27 mouse cellular contexts compared by ENCODE assay signal in the genomic region with DNA sequence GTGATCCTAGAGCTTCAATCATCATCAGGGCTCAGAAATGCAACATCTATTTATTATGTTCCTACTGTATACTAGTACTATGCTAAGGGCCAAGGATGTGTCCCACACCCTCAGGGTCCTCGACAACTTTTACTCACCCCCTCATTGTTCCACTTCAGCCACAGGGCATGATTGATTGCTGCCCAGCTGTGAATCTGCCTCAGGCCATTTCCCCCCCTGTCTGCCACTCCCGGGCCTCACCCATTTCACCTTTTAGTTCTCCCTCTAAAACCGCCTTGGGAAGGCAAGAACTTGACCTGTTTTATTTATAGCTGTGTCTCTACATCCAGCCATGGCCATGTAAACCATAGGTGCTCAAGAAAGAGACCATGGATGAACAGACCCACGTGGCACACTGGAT. TPM values are rescaled to one million over a fixed set of nuclear protein-coding genes. Genes with fewer than 3 reads are reported as not detected.
DNase-seq lines count a peak whose midpoint lies in the region; ATAC-seq and TF ChIP-seq lines count a peak whose summit lies in the region.
"Had no signal": no experiment of that assay in that cellular context is flagged by ENCODE, and none has a peak within 500 bp of the region (broad histone marks: within the 10 kb centered on the region; RNA-seq: fewer than 3 reads in every experiment).

No protein-coding gene starts in this region.

- no peaks in the 10 kb centered on the region for H3K9me3 ChIP-seq in E14TG2a.4 (ENCODE audit: low read length)
- no peaks in the 10 kb centered on the region for H3K9me3 ChIP-seq in ES-E14 (ENCODE audit: control insufficient read depth, insufficient read depth, low read depth, low read length)
- H3K9me3 ChIP-seq: G1E had no signal

- H3K27ac ChIP-seq in ES-E14 (ENCODE audit: insufficient read depth, low read depth, low read length, poor library complexity, severe bottlenecking) = peak overlapping the region; percentile 58

- H3K4me1 ChIP-seq in E14TG2a.4 (replicated peaks; ENCODE audit: low read depth, low read length) = peaks cover 81% of the 10 kb centered on the region
- peaks cover 2 to 14% of the 10 kb centered on the region in 2 experiments; a peak in 2 of 4 replicates for H3K4me1 ChIP-seq in ES-E14 (ENCODE audit: control insufficient read depth in 2 of 2, insufficient read depth in 2 of 2, low read length in 2 of 2, poor library complexity in 1 of 2)

- no peaks in the 10 kb centered on the region for H3K27me3 ChIP-seq in E14TG2a.4 (ENCODE audit: insufficient read depth, low read length)
- H3K27me3 ChIP-seq: CH12.LX, Patski had no signal

- DNase-seq in ES-CJ7 (ENCODE audit: low read depth, low spot score) (peak; percentile 53), ES-E14 (ENCODE audit: low read depth, low spot score) (no peak), ZHBTc4 (ENCODE audit: low read depth, low spot score) (peak; percentile 70)
- no peak for DNase-seq in right cerebral cortex, postnatal 14 days
- no peak for DNase-seq in spleen, postnatal 10 days (ENCODE audit: low spot score in 2 of 2)
- no peak for DNase-seq in thymus, postnatal 4 days
- DNase-seq: adrenal gland, adult 2 months; adrenal gland, adult 8-10 months; adrenal gland, postnatal 10 days; adrenal gland, postnatal 14 days; adrenal gland, postnatal 25 days; adrenal gland, postnatal 36 days; B cell, adult 2 months; cerebellum, adult 11 months; cerebellum, adult 11-12 months; cerebellum, adult 18-20 months; cerebellum, adult 2 months; cerebellum, adult 8-10 months; cerebellum, adult 9-10 months had no signal

- in situ Hi-C loops in ES-E14 (cut with MboI; ENCODE audit: low sequenced_read_pairs in 2 of 2, unreplicated experiment in 2 of 2) = no loop called here

- no peak for TF ChIP-seq CTCF in E14TG2a.4 (conservative IDR thresholded peaks at IDR 0.05; ENCODE audit: low read length)

- H3K36me3 ChIP-seq in E14TG2a.4 (ENCODE audit: insufficient read depth, low read length) (peaks cover 100% of the 10 kb centered on the region), ES-E14 (ENCODE audit: control insufficient read depth, insufficient read depth, low read length, poor library complexity, severe bottlenecking) (peaks cover 34% of the 10 kb centered on the region)
- H3K36me3 ChIP-seq: G1E had no signal

- H3K4me3 ChIP-seq in E14TG2a.4 (replicated peaks; ENCODE audit: low read length) (0 out of 2 replicates have a peak overlapping the region, but pooled peaks have one; percentile 29), ES-E14 (ENCODE audit: insufficient read depth in 1 of 2, low read depth in 1 of 2, low read length in 2 of 2, poor library complexity in 1 of 2, severe bottlenecking in 1 of 2) (0 out of 4 replicates have a peak overlapping the region, but pooled peaks of 1 of the 2 experiments have one; percentile 17)

- H3K9ac ChIP-seq in ES-E14 (ENCODE audit: insufficient read depth, low read depth, low read length, poor library complexity, severe bottlenecking) = no peak overlapping the region; the same call in 1 of the 2 replicates

- ATAC-seq in megakaryocyte progenitor cell, adult 5-6 weeks (replicated peaks; ENCODE audit: poor library complexity) = no peak
- ATAC-seq: activated CD4-positive, CD25-positive, alpha-beta regulatory T cell, adult 4 months; CD4-positive, CD25-positive, alpha-beta regulatory T cell, adult 4 months; Patski had no signal

TF ChIP-seq in ES-E14, 5 proteins besides CTCF, POLR2A, EP300 and RAD21:
- no peak for TF ChIP-seq HCFC1 (IDR thresholded peaks at IDR 0.05; ENCODE audit: borderline replicate concordance, insufficient read depth, low read length)
- no peak for TF ChIP-seq CHD2 (IDR thresholded peaks at IDR 0.05; ENCODE audit: low read depth, low read length)
- no peak for TF ChIP-seq ZC3H11A (IDR thresholded peaks at IDR 0.05; ENCODE audit: borderline replicate concordance, low read depth, low read length)
- no peak for TF ChIP-seq ZNF384 (IDR thresholded peaks at IDR 0.05; ENCODE audit: low read depth, low read length)
- no peak for TF ChIP-seq MAFK (IDR thresholded peaks at IDR 0.05; ENCODE audit: insufficient read depth, low read depth, low read length)

RNA-seq across cellular contexts. Expression of gene Angptl8, which starts 11.4 kb away (rescaled TPM):
- 0.48 TPM in 1 of 2 replicates, not detected in the other for total RNA-seq in ES-E14 (2012; rRNA removed)
- total RNA-seq in megakaryocyte progenitor cell, adult 5-6 weeks (2015) = 0.22 and 1.8 TPM in 2 replicates
- total RNA-seq in megakaryocyte progenitor cell, adult 5-6 weeks (2017) = 4.0 and 4.7 TPM in 2 replicates
- total RNA-seq: CH12.LX, G1E, MEL had no signal

RNA-seq across cellular contexts. Expression of gene Kank2, which starts 25.4 kb away (rescaled TPM):
- 32.6 and 51.6 TPM in 2 replicates for total RNA-seq in ES-E14 (2012; rRNA removed)
- 0.72 and 1.2 TPM in 2 replicates for total RNA-seq in megakaryocyte progenitor cell, adult 5-6 weeks (2015)
- 0.71 and 1.2 TPM in 2 replicates for total RNA-seq in megakaryocyte progenitor cell, adult 5-6 weeks (2017)

RNA-seq across cellular contexts. Expression of gene Dock6, which starts 28.5 kb away (rescaled TPM):
- 45.4 and 144 TPM in 2 replicates for total RNA-seq in ES-E14 (2012; rRNA removed)
- total RNA-seq in megakaryocyte progenitor cell, adult 5-6 weeks (2015) = 0.64 and 1.6 TPM in 2 replicates
- 0.67 and 2.3 TPM in 2 replicates for total RNA-seq in megakaryocyte progenitor cell, adult 5-6 weeks (2017)

Comparison
In these comparisons a context has a peak if more than half of its experiments do, and no peak if none do; other contexts are left out.
1. DNase-seq: peak in ES-CJ7 (single experiment) and ZHBTc4 (single experiment); none in ES-E14 (single experiment), right cerebral cortex, postnatal 14 days (single experiment), spleen, postnatal 10 days (0 of 2) and thymus, postnatal 4 days (single experiment).
2. RNA of gene Kank2, which starts 25.4 kb away (total RNA-seq): 32.6 to 51.6 TPM in ES-E14; 0.71 to 1.2 TPM in megakaryocyte progenitor cell, adult 5-6 weeks; every median in the first group is over 10 times any median in the second.
3. RNA of gene Dock6, which starts 28.5 kb away (total RNA-seq): 45.4 to 144 TPM in ES-E14; 0.64 to 2.3 TPM in megakaryocyte progenitor cell, adult 5-6 weeks; every median in the first group is over 10 times any median in the second.